Mouse (Mus musculus) frontal cortex, postnatal 10 days (tissue): ENCODE data around the gene Prss36.
"Not testable (repeated sequence)": the region's sequence is repeated elsewhere in the genome, so short reads cannot be mapped to it uniquely, and the experiment has no call there.

Source experiments
- DNase-seq, 2 experiments: peaks; one replicate each; pipeline ENCODE4 v3.0.0; 2022; ENCODE audit warnings: low spot score in 2 of 2, mixed read lengths in 1 of 2

Prss36 gene

GRCm38 (mm10) chr7:127946470-127947023 is at the start of gene Prss36:
TSS of gene Prss36 (minus strand) at chr7:127946725.
- DNase-seq = no peak

- DNase-seq = peak in 1 of 2 experiments; percentile 20
These were observed 46.9 kb upstream of the Prss36 start, which contains the start of gene Pycard for GRCm38 (mm10) chr7:127993341-127993977. TSS of gene Pycard (minus strand) at chr7:127993867.

- no peak for DNase-seq
These were observed 46.2 kb upstream of the Prss36 start for GRCm38 (mm10) chr7:127992488-127993340.

GRCm38 (mm10) chr7:127991643-127992487 is 45.3 kb upstream of the Prss36 start:
- DNase-seq = peak in 1 of 2 experiments; percentile 60

- no peak for DNase-seq
These were observed 42.4 kb upstream of the Prss36 start for GRCm38 (mm10) chr7:127988904-127989303.

- no peak for DNase-seq
These were observed 34.1 kb upstream of the Prss36 start for GRCm38 (mm10) chr7:127980606-127981005.

GRCm38 (mm10) chr7:127978856-127979255 is 32.3 kb upstream of the Prss36 start:
- no peak for DNase-seq

- DNase-seq = no peak
These were observed 27.9 kb upstream of the Prss36 start for GRCm38 (mm10) chr7:127974413-127974930.

GRCm38 (mm10) chr7:127967922-127968828 is 21.6 kb upstream of the Prss36 start:
- DNase-seq = peak; percentile 67 to 70

- DNase-seq = peak; percentile 91 to 94
These were observed 20.7 kb upstream of the Prss36 start, which contains the start of gene Fus for GRCm38 (mm10) chr7:127967004-127967921. TSS of gene Fus (plus strand) at chr7:127967457.

- DNase-seq = no peak
These were observed 19.9 kb upstream of the Prss36 start for GRCm38 (mm10) chr7:127966371-127966918.

GRCm38 (mm10) chr7:127959364-127959763 is 12.8 kb upstream of the Prss36 start:
- no peak for DNase-seq

GRCm38 (mm10) chr7:127952864-127953581 is 6.5 kb upstream of the Prss36 start:
- DNase-seq = no peak

- no peak for DNase-seq
These were observed 1.9 kb downstream of the Prss36 start for GRCm38 (mm10) chr7:127944614-127945013.

GRCm38 (mm10) chr7:127942097-127942496 is 4.4 kb downstream of the Prss36 start:
- DNase-seq = not testable (repeated sequence)

- DNase-seq = no peak
These were observed 10.2 kb downstream of the Prss36 start for GRCm38 (mm10) chr7:127936216-127936884.

- no peak for DNase-seq
These were observed 10.8 kb downstream of the Prss36 start for GRCm38 (mm10) chr7:127935748-127936159.
